Mouse (Mus musculus): ENCODE results near the gene Gm20388. TPM values are rescaled to one million over a fixed set of nuclear protein-coding genes. Genes with fewer than 3 reads are reported as not detected.
A peak's percentile ranks its signal among the peaks of the same experiment; 100 is the strongest.

The Gm20388 gene
- polyA plus RNA-seq, 1 experiment from 2014 or later, result not detected

DNA sequence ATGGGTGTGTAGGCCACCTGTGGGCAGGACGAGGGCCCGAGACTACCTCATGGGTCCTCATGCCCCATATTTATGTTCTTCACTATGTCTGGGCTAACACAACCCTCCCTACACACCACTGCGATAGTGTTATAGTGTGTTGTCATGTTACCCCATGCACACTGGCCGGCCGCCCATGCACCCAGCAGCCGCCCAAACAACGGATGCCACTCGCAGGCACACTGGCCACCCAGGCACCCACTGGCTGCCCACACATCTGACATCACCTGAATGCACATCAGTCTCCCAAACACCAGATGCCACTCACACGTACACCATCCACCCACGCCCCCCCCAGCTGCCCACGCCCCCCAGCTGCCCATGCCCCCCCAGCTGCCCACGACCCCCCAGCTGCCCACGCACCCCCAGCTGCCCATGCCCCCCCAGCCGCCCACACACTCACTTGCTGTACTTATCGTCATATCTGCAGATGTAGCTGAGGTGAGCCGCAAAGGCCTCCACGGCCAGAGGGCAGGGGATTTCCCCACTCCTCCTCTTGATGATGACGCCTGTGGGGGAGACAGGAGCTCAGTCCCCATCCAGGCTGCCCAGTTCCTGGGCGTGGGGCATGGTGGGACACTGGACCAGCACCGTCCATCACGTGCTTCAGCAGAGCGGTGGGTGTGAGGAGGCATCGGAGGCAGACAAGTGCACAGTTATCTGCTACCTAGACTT is 4460.9 kb downstream of the Gm20388 start:
- H3K4me3 ChIP-seq, result no peak overlapping the region
- no peaks in the 10 kb centered on the region for H3K4me1 ChIP-seq
- H3K36me3 ChIP-seq, result no peaks in the 10 kb centered on the region
- no peak overlapping the region for H3K27ac ChIP-seq
- no peak for ATAC-seq (ENCODE audit: insufficient number of reproducible peaks, insufficient read depth, low FRiP score, low TSS enrichment)
- H3K27me3 ChIP-seq, result no peaks in the 10 kb centered on the region
- no peaks in the 10 kb centered on the region for H3K9me3 ChIP-seq
- 90% methylated on average over 23 of the region's 23 CpGs for WGBS
- no peak overlapping the region for H3K4me2 ChIP-seq (replicated peaks)
- no peak overlapping the region for H3K9ac ChIP-seq

DNA sequence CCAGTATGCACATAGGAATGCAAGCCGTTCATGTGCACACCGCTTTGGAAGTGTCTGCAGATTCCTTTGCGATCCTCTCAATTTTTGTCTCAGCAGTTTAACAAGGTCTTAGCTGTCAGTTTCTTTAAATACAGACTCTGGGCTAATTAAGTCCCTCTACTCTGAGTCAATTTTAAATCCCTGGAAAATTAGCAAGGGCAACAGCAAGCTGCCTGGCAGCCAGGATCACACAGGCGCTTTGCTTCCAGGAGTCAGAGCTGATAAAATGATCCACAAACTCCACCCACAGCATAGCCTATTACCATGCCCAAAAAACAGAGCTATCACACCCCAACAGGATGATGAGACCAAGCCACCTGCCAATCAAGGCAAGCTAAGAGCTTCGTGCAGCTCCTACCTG is 4463.1 kb downstream of the Gm20388 start:
- H3K4me2 ChIP-seq (replicated peaks), result no peak overlapping the region
- H3K4me1 ChIP-seq, result no peaks in the 10 kb centered on the region
- 91% methylated on average over 5 of the region's 5 CpGs for WGBS
- no peaks in the 10 kb centered on the region for H3K36me3 ChIP-seq
- no peaks in the 10 kb centered on the region for H3K27me3 ChIP-seq
- H3K9me3 ChIP-seq, result no peaks in the 10 kb centered on the region
- ATAC-seq (ENCODE audit: insufficient number of reproducible peaks, insufficient read depth, low FRiP score, low TSS enrichment), result no peak
- H3K9ac ChIP-seq, result no peak overlapping the region
- H3K4me3 ChIP-seq, result no peak overlapping the region
- no peak overlapping the region for H3K27ac ChIP-seq

DNA sequence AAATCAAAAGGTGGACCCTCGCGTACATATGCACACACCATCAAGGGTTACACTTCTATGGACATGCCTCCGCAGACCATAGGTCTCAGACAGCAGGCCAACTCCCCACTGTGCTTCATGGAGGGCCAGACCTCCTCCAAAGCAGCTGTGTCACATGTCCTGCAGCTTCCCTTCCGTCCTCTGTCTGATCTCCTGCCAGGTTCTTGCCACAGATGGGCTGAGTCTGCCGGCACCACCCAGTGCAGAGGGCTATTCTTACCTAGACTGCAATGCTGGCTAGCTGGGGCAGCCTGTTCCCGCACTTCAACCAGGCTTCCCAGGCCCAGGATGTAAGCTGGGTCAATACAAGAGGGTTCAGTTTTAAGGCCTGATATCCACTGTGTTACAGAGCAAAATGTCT is 4464.5 kb downstream of the Gm20388 start:
- no peak overlapping the region for H3K27ac ChIP-seq
- no peaks in the 10 kb centered on the region for H3K4me1 ChIP-seq
- no peaks in the 10 kb centered on the region for H3K36me3 ChIP-seq
- no peaks in the 10 kb centered on the region for H3K27me3 ChIP-seq
- H3K4me2 ChIP-seq (replicated peaks), result no peak overlapping the region
- H3K9ac ChIP-seq, result no peak overlapping the region
- no peak for ATAC-seq (ENCODE audit: insufficient number of reproducible peaks, insufficient read depth, low FRiP score, low TSS enrichment)
- H3K9me3 ChIP-seq, result no peaks in the 10 kb centered on the region
- WGBS, result 81% methylated on average over 6 of the region's 6 CpGs
- no peak overlapping the region for H3K4me3 ChIP-seq

DNA sequence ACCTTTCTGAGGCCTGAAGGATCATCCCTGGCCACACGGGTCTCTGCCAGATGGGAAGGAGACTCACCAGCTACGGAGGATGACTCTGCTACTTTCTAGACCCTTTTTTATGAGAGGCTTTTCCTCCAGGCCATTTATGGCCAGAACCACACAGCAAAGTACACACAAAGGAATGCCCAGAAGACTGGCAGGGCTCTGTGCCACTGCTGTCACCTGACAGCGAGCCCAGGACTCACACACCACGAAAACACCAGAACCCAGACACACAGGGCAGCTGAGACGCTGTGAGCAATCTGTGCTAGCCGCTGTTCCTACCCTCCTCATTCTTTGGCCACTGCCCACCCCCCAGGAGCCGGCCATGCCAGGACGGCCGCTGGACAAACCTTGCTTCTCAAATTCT is 4465.1 kb downstream of the Gm20388 start:
- no peak overlapping the region for H3K9ac ChIP-seq
- H3K36me3 ChIP-seq, result no peaks in the 10 kb centered on the region
- no peak overlapping the region for H3K4me2 ChIP-seq (replicated peaks)
- no peak for ATAC-seq (ENCODE audit: insufficient number of reproducible peaks, insufficient read depth, low FRiP score, low TSS enrichment)
- H3K27ac ChIP-seq, result no peak overlapping the region
- H3K4me3 ChIP-seq, result no peak overlapping the region
- 86% methylated on average over 9 of the region's 9 CpGs for WGBS
- no peaks in the 10 kb centered on the region for H3K27me3 ChIP-seq
- no peaks in the 10 kb centered on the region for H3K9me3 ChIP-seq
- H3K4me1 ChIP-seq, result no peaks in the 10 kb centered on the region

DNA sequence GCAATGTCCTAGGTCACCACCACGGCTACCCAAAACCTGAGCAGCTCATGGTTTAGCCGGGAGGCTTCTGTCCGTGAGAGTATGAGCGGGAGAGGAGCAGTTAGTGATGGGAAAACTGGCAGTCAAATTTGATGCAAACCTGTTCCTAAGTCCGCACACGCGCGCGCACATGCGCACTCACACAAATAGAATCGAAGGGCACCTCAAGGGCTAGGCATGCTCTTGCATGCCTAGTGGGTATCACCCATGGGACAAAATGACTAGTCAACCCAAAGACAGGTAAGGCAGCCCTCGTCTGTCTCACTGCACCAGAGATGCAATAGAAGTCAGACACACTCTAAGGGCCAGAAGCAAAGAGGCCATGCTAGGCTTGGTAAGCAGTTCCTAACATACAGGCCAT is 4465.8 kb downstream of the Gm20388 start:
- 91% methylated on average over 12 of the region's 12 CpGs for WGBS

DNA sequence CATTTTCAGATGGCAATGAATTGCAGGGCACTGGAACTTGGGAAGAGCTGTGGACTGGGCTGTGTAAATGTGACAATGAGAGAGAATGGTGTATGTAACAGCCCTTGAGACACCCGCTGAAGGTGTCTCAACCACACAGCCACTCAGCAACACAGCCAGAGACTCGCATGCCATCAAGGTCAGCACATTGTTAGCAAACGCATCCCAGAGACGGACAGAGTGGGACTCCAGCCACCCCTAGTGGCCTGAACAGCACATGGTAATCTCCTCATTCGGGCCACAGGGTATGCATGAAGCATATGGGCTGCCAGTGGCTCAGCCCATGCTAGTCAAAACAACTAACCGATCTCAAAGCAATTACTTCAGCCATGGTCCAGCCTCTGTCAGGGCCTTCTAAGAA is 4468.6 kb downstream of the Gm20388 start:
- ATAC-seq (ENCODE audit: insufficient number of reproducible peaks, insufficient read depth, low FRiP score, low TSS enrichment), result no peak
- Histone ChIP-seq H3K27ac (no peak overlapping the region), H3K9me3 (no peaks in the 10 kb centered on the region), H3K27me3 (no peaks in the 10 kb centered on the region), H3K4me1 (no peaks in the 10 kb centered on the region), H3K4me3 (no peak overlapping the region), H3K9ac (no peak overlapping the region), H3K4me2 (replicated peaks) (no peak overlapping the region), H3K36me3 (no peaks in the 10 kb centered on the region)
- WGBS, result 70% methylated on average over 6 of the region's 6 CpGs

More for the DNA sequence above, 4465.8 kb downstream of the Gm20388 start:
- no peaks in the 10 kb centered on the region for H3K36me3 ChIP-seq
- ATAC-seq (ENCODE audit: insufficient number of reproducible peaks, insufficient read depth, low FRiP score, low TSS enrichment), result no peak
- no peaks in the 10 kb centered on the region for H3K27me3 ChIP-seq
- H3K9me3 ChIP-seq, result no peaks in the 10 kb centered on the region
- no peaks in the 10 kb centered on the region for H3K4me1 ChIP-seq
- H3K9ac ChIP-seq, result no peak overlapping the region
- H3K4me3 ChIP-seq, result no peak overlapping the region
- H3K4me2 ChIP-seq (replicated peaks), result no peak overlapping the region
- no peak overlapping the region for H3K27ac ChIP-seq

DNA sequence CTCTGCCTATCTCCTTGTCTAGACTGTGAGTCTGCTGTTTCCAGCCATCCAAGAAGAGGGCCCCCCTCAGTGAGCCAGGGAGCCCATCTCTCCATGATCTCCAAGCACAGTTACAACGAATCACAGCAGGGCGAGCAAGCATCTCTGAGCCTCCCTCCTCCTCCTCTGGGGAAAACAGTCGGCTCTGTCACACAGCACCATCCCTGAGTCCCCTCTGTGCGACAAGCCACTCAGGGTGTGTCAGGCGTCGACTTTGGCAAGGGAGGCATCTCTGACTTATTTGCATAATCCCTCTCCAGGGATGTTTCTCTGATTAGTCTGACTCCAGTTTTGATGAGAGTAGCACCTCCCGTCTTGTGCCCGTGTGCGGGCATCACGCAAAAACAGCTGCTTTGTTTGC is 4471.6 kb downstream of the Gm20388 start:
- no peak for ATAC-seq (ENCODE audit: insufficient number of reproducible peaks, insufficient read depth, low FRiP score, low TSS enrichment)
- no peaks in the 10 kb centered on the region for H3K36me3 ChIP-seq
- no peaks in the 10 kb centered on the region for H3K4me1 ChIP-seq
- H3K27ac ChIP-seq, result no peak overlapping the region
- H3K9me3 ChIP-seq, result no peaks in the 10 kb centered on the region
- no peak overlapping the region for H3K9ac ChIP-seq
- no peak overlapping the region for H3K4me2 ChIP-seq (replicated peaks)
- no peaks in the 10 kb centered on the region for H3K27me3 ChIP-seq
- no peak overlapping the region for H3K4me3 ChIP-seq
- WGBS, result 62% methylated on average over 10 of the region's 10 CpGs

DNA sequence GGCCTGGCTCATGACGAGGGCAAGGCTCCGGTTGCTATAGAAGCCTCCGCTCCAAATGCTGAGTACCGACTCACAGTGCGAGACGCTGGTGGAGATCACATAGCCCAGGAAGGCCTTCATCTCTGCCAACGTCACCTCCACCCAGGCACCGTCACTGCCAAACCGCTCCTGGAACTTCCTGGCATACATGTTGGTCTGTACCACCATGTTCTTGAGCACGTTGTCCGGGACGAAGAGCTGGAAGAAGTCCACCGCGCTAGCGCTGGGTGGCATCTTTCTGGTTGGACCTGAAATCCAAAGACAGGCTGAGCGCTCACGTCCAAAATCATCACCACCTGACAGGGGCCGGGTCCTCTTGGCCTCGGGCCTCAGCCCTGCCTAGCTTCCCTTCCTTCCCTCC is 4473.7 kb downstream of the Gm20388 start:
- Histone ChIP-seq H3K4me3 (no peak overlapping the region), H3K4me2 (replicated peaks) (no peak overlapping the region), H3K27ac (no peak overlapping the region), H3K36me3 (no peaks in the 10 kb centered on the region), H3K9ac (no peak overlapping the region), H3K9me3 (no peaks in the 10 kb centered on the region), H3K4me1 (no peaks in the 10 kb centered on the region), H3K27me3 (no peaks in the 10 kb centered on the region)
- no peak for ATAC-seq (ENCODE audit: insufficient number of reproducible peaks, insufficient read depth, low FRiP score, low TSS enrichment)
- WGBS, result 93% methylated on average over 19 of the region's 19 CpGs

DNA sequence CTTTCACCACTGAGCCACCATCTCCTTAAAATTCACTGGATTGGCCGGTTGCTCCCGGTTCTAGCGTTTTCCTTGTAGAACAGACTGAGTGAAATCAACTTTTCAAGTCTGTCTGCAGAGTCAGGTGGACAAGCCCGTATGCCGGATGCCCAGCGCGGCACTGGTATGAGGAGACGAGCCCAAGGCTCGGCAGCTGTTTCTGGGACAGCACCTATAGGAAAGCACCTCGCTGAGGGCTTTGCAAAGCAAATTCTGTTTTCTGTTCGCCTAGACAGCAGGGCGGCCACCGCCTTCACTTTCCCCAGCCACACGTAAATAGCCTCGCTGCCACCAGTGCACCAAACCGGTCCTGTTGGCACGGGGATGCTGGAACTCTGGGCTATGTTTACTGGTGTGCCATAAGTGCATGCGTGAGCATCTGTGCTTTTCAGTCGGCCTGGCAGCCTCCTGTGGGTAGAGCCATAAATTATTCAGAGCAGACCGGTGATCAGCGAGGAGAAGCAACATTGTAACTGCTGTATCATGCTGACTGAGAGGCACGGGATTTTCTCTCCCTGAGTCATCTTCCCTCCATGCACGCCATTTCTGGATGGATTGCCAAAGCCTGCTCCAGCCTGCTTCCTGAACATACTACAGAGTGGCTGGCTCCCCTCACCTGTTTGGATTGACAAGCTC is 4475.7 kb downstream of the Gm20388 start:
- ATAC-seq (ENCODE audit: insufficient number of reproducible peaks, insufficient read depth, low FRiP score, low TSS enrichment), result no peak
- no peaks in the 10 kb centered on the region for H3K9me3 ChIP-seq
- 88% methylated on average over 23 of the region's 23 CpGs for WGBS

DNA sequence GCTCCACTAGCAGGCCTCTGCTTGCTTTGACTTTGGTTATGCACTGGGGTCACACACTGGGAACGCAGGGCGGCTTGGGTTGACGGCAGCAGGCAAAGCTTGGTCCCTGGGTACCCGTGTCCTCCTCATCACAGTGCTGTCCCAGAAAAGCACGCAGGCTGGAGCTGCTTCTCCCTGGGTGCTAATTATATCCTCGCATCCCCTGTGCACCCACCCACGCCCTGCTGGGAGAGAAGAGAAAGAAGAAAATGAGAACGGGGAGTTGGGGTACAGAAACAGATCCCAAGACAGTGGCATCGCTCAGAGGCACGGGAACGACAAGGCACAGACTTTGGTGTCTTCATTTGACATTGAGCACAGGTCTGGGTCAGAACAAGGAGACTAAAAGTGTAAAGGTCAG is 4478.9 kb downstream of the Gm20388 start:
- Histone ChIP-seq H3K4me3 (no peak overlapping the region), H3K4me2 (replicated peaks) (no peak overlapping the region), H3K36me3 (no peaks in the 10 kb centered on the region), H3K9ac (no peak overlapping the region), H3K27ac (no peak overlapping the region), H3K4me1 (peaks cover 4% of the 10 kb centered on the region; the same call in 1 of the 2 replicates), H3K9me3 (no peaks in the 10 kb centered on the region), H3K27me3 (no peaks in the 10 kb centered on the region)
- ATAC-seq (ENCODE audit: insufficient number of reproducible peaks, insufficient read depth, low FRiP score, low TSS enrichment), result no peak
- WGBS, result 91% methylated on average over 11 of the region's 11 CpGs

More for the DNA sequence above, 4475.7 kb downstream of the Gm20388 start:
- no peak overlapping the region for H3K4me2 ChIP-seq (replicated peaks)
- H3K9ac ChIP-seq, result no peak overlapping the region
- no peak overlapping the region for H3K4me3 ChIP-seq
- no peak overlapping the region for H3K27ac ChIP-seq
- no peaks in the 10 kb centered on the region for H3K4me1 ChIP-seq
- H3K27me3 ChIP-seq, result no peaks in the 10 kb centered on the region
- no peaks in the 10 kb centered on the region for H3K36me3 ChIP-seq

DNA sequence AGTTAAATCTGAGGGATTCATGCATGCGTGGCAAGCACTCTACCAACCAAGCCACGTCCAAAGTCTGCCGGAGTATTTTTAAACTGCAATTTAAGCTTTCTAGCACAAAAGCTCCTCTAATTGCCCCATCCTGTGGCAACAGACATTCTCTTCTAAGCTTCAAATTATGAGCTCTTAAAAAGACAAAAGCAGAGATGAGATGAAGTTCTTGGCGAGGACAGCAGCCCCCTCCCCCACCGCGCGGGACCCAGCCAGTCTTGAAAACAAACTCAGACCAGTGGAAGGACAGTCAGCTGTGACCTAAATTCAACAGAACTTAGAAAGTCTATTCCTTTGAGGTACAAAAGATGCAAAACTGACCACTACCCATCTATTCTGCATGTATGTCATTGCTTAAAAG is 4480.6 kb downstream of the Gm20388 start:
- no peaks in the 10 kb centered on the region for H3K27me3 ChIP-seq
- peaks cover 4% of the 10 kb centered on the region; the same call in 1 of the 2 replicates for H3K4me1 ChIP-seq
- no peaks in the 10 kb centered on the region for H3K36me3 ChIP-seq
- no peak overlapping the region for H3K4me3 ChIP-seq
- H3K4me2 ChIP-seq (replicated peaks), result no peak overlapping the region
- H3K9ac ChIP-seq, result no peak overlapping the region
- no peak for ATAC-seq (ENCODE audit: insufficient number of reproducible peaks, insufficient read depth, low FRiP score, low TSS enrichment)
- no peaks in the 10 kb centered on the region for H3K9me3 ChIP-seq
- 85% methylated on average over 7 of the region's 7 CpGs for WGBS
- no peak overlapping the region for H3K27ac ChIP-seq

DNA sequence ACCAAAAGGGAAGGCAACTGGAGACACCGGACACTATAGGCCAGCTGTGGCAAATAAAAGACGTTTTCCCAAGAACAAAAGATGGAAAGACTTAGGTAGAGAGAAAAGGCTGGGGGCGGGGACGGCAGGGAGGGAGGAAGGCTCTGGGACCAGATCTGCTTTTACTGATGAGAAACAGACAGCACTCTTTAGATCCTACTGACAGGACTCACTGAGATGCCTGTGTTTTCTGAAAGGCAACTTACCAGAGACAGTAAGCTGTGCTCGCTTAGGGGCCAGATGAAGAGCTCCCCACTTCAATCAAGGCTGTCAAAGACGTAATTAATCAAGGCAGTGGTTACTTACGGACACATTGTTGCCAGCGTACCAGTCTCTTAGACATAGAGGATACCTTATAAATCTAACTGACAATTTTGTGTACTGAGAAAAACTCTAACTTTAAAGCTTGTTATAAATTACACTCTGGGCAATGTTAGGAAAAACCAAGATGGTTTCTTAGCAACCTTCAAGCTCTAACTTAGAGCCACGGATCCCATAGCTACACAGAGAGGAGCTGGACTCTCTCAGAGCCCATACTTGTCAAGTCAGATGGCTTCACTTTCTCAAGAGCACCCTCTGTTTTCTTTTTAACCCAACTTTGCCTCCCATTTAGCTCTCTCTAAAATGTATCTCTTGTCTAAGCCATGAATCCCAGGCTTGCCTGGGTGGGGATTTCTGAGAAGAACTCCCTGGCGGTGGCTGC is 4481.8 kb downstream of the Gm20388 start:
- 52% methylated on average over 10 of the region's 10 CpGs for WGBS
- Histone ChIP-seq H3K9ac (no peak overlapping the region), H3K4me3 (no peak overlapping the region), H3K4me1 (peaks cover 4% of the 10 kb centered on the region; the same call in 1 of the 2 replicates), H3K9me3 (no peaks in the 10 kb centered on the region), H3K36me3 (no peaks in the 10 kb centered on the region), H3K27ac (peak overlapping the region; percentile 42), H3K4me2 (replicated peaks) (no peak overlapping the region), H3K27me3 (no peaks in the 10 kb centered on the region)
- no peak for ATAC-seq (ENCODE audit: insufficient number of reproducible peaks, insufficient read depth, low FRiP score, low TSS enrichment)
